Comparison of ENCODE assay signal across 8 mouse cellular contexts in genomic region chr2:152962091-152962793, GRCm38 (mm10). TPM values are rescaled to one million over a fixed set of nuclear protein-coding genes. Genes with fewer than 3 reads are reported as not detected.
DNase-seq lines count a peak whose midpoint lies in the region; ATAC-seq lines count a peak whose summit lies in the region.

TSS of gene Ttll9 (plus strand) at chr2:152962485.

- peak; percentile 98 for ATAC-seq in common myeloid progenitor, adult 5-6 weeks (replicated peaks; ENCODE audit: low read depth, poor library complexity, severe bottlenecking)
- ATAC-seq in erythroid progenitor cell, adult 5-6 weeks (replicated peaks; ENCODE audit: low FRiP score, poor library complexity, severe bottlenecking), result no peak

- peak; percentile 85 to 96 for DNase-seq in adrenal gland, adult (ENCODE audit: inconsistent age in 2 of 2, low spot score in 1 of 2)
- peak; percentile 57 for DNase-seq in gastrocnemius, postnatal 10 days
- peak; percentile 77 for DNase-seq in hindlimb bud, embryonic 11.5 days (ENCODE audit: extremely low spot score, low read depth, low spot score)
- DNase-seq in left cerebral cortex, adult 18-20 months (ENCODE audit: low spot score in 2 of 2), result peak; percentile 77 to 88
- DNase-seq in lung, postnatal 36 days, result peak; percentile 84
- peak; percentile 93 for DNase-seq in retina, postnatal 1 day

RNA-seq across cellular contexts. Expression of gene Ttll9, which starts in this region (rescaled TPM):
- total RNA-seq in common myeloid progenitor, adult 5-6 weeks (2017), result 0.50 and 1.6 TPM in 2 replicates
- total RNA-seq in gastrocnemius, postnatal 10 days (2021), result not detected
- total RNA-seq in left cerebral cortex, adult 18-20 months (2021), result 1 to 10 TPM; 2.0 to 2.6 TPM
- not detected in 2 replicates for total RNA-seq in erythroid progenitor cell, adult 5-6 weeks (2015; ENCODE audit: low replicate concordance)
- not detected in 2 replicates for total RNA-seq in erythroid progenitor cell, adult 5-6 weeks (2017; ENCODE audit: low replicate concordance)

Comparison
In these comparisons a context has a peak if more than half of its experiments do, and no peak if none do; other contexts are left out.
1. Peak in DNase-seq in gastrocnemius, postnatal 10 days; RNA of the gene not detected or under 1 TPM.